Mouse (Mus musculus) liver (tissue): ENCODE results near the gene AC124502.3.
"Not testable (repeated sequence)": the region's sequence is repeated elsewhere in the genome, so short reads cannot be mapped to it uniquely, and the experiment has no call there.

ENCODE experiments used
- DNase-seq: peaks from one replicate; pipeline ENCODE4 v3.0.0-alpha.2; 2020; ENCODE audit warnings: mixed read lengths

The AC124502.3 gene

DNA sequence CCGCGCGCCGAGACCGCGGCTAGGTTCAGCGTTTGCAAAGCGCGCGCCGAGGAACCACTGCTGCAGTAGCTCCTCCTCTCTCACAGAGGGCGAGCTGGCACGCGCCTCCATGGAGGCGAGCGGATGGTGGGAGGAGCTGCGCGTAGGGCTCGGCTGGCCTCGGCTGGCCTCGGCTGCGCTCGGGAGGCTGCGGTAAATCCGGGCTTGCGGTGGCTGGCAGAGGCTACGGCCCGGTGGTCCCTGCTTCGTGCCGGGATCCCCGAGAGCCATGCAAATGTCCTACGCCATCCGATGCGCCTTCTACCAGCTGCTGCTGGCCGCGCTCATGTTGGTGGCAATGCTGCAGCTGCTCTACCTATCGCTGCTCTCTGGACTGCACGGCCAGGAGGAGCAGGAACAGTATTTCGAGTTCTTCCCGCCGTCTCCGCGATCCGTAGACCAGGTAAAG lies at the start of gene AC124502.3, which contains the start of gene B4gat1:
TSS of gene AC124502.3 (plus strand) at position 183 of the 448 bp plus-strand sequence.
TSS of gene B4gat1 (plus strand) at position 118 of the 448 bp plus-strand sequence.
- peak; percentile 88 for DNase-seq

- DNase-seq, result peak; percentile 88
Observed at GRCm38 (mm10) chr19:4989013-4989412, 49.7 kb upstream of the AC124502.3 start.

GRCm38 (mm10) chr19:4989434-4990255 lies 49.0 kb upstream of the AC124502.3 start:
- no peak for DNase-seq

- no peak for DNase-seq
Observed at GRCm38 (mm10) chr19:4990256-4990625, 48.5 kb upstream of the AC124502.3 start, which contains the start of gene Npas4. TSS of gene Npas4 (minus strand) at chr19:4990316.

DNA sequence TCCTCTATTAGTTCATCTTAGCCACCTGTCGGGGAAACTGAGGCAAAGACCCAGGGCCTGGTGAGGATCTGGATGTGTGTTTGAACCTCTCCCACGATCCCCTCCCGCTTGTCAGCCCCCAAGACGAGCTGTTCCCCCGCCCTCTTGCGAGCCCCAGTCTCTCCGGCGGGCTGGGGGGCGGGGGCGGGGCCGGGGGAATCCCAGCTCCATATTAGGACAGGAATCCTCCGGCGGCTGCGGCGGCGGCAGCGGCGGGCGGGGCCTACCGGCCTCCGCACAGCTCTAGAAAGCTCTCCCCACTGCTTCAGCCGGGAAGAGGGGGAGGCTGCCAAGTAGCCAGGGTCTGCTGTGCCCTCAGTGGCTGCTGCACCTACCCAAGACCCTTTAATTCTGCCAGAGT lies 48.0 kb upstream of the AC124502.3 start:
- DNase-seq, result no peak

DNA sequence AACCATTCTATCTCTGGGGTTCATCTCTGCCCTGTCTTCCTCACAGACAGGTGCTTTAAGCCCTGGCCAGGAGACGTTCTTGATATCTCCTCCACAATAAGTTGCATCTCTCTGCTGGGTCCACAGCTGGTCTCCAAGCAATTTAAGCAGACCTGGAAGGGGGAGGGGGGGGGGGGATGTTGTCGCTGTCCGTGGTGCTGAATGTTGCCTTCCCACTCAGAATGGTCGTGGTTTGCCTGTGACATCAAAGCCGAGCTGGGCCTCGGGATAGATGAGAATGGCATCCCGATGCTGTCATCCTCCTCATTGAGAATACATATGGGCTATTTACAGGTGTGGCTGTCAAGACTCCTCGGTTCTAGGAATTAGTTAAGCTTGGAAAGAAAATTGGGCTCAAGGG lies 46.3 kb upstream of the AC124502.3 start:
- peak; percentile 20 for DNase-seq

GRCm38 (mm10) chr19:4992904-4993303 lies 45.8 kb upstream of the AC124502.3 start:
- peak; percentile 37 for DNase-seq

DNA sequence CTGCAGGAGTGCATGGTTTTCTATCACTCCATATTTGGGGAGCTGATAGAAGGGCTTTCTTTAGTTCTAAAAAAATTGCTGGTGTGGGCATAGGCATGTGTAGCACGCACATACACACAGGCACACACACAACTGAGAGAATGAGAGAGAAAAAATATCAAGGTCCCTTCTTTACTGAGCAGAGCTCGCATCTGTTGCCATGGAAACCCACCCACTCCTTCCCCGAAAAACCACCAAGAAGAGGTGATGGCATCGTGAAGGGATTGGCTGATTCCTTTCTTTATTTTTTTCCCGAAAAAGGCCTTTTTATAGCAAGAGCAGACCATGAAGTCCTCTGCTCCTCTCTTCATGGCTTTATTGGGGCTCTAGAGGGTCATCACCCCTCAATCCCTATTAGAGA lies 44.6 kb upstream of the AC124502.3 start:
- no peak for DNase-seq

DNA sequence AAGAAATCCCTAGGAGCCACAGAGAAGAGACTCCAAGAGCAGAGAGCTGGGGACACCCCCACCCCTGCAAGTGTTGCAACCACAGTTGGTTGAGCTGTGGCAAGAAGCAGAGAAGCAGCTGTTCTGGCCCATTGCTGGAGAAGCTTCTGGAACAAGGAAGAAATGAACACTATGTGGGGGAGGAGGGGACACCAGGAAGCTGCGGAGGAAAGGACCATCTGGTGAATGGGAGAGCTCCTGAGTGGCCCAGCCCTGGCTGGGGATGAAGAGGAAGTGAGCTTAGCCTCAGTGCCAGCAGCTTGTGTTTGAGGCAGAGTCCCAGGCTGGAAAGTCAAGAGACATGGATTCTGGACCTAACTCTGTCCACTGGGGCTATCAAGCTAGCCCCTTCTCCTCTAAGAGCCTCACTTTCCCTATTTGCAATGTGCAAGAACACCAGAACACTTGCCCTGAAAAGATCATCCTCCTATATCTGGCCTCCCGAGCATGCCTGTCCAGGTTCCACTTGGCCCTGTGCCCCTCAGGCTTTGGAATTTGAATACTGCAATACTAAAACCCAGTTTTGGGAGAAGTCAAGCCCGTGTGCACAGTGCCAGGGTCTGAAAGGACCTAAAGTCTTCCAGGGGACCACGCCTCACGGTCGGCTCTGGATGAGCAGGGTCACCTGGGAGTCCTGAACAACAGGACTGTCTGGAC lies 39.1 kb upstream of the AC124502.3 start:
- DNase-seq, result no peak

- peak; percentile 65 for DNase-seq
Observed at GRCm38 (mm10) chr19:5001666-5002406, 36.9 kb upstream of the AC124502.3 start.

DNA sequence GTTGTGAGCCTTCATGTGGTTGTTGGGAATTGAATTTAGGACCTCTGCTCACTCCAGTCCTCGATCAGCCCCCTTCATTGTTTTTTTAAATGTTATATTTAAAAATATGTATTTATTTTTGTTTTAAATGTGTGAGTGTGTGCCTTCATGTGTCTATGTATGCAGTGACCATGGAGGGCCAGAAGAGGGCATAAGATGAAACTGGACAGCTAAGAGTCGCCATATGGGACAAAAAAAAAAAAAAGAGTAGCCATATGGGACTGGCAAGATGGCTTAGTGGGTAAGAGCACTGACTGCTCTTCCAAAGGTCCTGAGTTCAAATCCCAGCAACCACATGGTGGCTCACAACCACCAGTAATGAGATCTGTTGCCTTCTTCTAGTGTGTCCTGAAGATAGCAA lies 35.0 kb upstream of the AC124502.3 start:
- not testable (repeated sequence) for DNase-seq

DNA sequence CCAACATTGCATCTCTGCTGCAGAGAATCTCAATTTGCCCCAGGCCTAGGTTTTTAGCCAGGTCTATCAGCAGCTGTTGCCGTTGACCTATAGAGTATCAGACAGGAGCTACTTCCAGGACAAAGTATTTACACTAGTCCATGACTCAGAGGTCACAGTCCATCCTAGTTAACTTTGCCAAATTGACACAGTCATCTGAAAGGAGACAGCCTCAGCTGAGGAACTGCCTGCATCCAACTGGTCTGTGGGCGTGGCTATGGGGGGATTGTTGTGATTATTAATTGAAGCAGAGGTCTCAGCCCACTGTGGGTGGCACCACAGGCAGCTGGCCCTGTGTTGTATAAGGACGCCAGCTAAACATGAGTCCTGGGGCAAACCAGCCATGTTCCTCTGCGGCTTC lies 33.8 kb upstream of the AC124502.3 start:
- no peak for DNase-seq

DNA sequence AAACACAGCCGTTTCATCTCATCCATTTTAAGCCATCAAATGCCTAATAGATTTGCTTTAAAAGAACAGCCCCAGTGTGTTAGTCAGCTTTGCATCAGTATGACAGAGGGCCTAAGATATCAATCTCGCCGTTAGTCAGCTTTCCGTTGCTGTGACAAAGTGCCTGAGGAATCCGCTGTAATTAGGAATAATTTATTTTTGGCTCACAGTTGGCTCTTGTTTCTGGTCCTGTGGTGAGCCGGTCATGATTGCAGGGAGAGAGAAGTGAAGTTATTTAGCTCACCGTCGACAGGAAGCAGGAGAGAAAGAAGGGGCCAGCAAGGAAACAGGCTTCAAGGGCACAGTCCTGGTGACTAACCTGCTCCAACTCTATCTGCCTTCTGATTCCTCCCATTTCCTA lies 25.6 kb upstream of the AC124502.3 start:
- no peak for DNase-seq

DNA sequence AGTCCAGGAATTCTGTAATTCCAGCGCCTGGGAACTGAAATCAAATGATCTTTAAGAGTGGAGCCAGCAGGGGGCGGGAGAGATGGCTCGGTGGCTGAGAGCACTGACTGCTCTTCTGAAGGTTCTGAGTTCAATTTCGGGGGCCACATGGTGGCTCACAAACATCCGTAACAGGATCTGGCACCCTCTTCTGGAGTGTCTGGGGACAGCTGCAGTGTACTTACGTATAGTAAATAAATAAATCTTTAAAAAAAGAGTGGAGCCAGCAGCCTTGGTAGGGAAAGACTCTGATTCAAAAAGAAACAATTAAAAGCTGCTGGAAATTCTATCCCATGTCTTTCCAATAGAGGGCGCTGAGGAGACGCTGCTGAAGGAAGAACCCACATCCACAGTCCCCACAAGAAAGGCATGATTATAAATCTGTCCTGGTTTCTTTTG lies 23.7 kb upstream of the AC124502.3 start:
- no peak for DNase-seq

GRCm38 (mm10) chr19:5016221-5016742 lies 22.4 kb upstream of the AC124502.3 start:
- no peak for DNase-seq

DNA sequence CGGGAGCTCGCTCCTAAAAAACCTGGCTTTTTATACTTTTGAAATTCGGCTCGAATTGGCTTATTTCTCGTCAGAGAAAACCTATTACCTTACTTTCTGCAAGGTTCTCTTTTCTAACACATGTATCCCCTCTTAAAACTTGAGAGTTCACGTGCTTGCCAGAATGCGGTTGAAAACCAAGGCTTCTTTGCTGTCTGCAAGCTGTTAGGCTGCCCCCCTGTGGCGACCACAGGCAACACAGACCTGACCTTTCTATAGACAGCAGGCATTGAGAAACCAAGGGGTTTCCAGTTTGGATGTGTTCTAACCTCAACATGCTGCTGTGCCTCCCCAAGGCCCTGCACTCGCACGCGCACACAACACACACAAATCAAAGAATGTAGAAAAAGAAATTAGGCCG lies 21.9 kb upstream of the AC124502.3 start:
- peak; percentile 77 for DNase-seq

GRCm38 (mm10) chr19:5017611-5018010 lies 21.1 kb upstream of the AC124502.3 start:
- no peak for DNase-seq

- no peak for DNase-seq
Observed at GRCm38 (mm10) chr19:5018191-5018590, 20.5 kb upstream of the AC124502.3 start.

- DNase-seq, result no peak
Observed at GRCm38 (mm10) chr19:5021416-5021815, 17.3 kb upstream of the AC124502.3 start.

- DNase-seq, result peak; percentile 90
Observed at GRCm38 (mm10) chr19:5023621-5024479, 14.8 kb upstream of the AC124502.3 start, which contains the start of gene Slc29a2. TSS of gene Slc29a2 (plus strand) at chr19:5023860.

DNA sequence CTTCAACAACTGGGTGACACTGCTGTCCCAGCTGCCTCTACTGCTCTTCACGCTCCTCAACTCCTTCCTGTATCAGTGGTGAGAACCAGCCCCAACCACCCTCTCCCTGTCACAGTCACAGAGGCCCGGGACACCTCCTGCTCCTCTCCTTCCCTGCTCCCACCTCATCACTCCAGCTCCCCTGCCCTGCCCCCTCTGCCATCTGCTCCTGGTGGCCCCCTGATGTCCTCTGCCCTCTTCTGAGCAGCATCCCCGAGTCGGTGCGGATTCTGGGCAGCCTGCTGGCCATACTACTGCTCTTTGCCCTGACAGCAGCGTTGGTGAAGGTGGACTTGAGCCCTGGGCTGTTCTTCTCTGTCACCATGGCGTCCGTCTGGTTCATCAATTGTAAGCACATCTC lies 12.6 kb upstream of the AC124502.3 start:
- no peak for DNase-seq

DNA sequence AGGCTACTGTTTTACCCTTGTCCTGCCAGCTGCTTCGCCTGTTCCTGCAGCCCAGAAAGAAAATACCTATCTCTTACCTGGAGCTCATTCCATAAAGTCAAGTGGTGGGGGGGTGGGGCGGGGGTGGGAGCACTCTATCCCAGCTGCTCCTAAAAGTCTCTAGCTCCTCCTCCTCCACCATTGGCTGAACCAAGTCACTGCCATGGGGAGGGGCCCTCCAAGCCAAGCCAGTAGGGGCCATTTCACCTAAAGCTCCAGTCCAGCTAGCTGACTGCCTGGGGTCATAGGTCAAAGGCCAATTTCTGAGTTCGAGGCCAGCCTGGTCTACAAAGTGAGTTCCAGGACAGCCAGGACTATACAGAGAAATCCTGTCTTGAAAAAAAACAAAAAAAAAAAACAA lies 6.0 kb upstream of the AC124502.3 start:
- no peak for DNase-seq
